Mouse (Mus musculus) heart, adult 18-20 months (tissue): Measurements from ENCODE around the gene Iqce. TPM values are rescaled to one million over a fixed set of nuclear protein-coding genes. Genes with fewer than 3 reads are reported as not detected.

Experiments used
- DNase-seq, 2 experiments: peaks; one replicate each; pipeline ENCODE4 v3.0.0; 2021 to 2022; ENCODE audit warnings: mixed read lengths in 1 of 2
- total RNA-seq, 2 experiments: library from RNA; stranded (reverse); gene quantifications; 2 replicates each; pipeline ENCODE4 v1.2.3; 2021

The Iqce gene
- total RNA-seq, 2 experiments from 2014 or later, result 4.0 to 5.3 TPM

- DNase-seq, result no peak
Measured at GRCm38 (mm10) chr5:140638484-140638883, 63.7 kb downstream of the Iqce start.

DNA sequence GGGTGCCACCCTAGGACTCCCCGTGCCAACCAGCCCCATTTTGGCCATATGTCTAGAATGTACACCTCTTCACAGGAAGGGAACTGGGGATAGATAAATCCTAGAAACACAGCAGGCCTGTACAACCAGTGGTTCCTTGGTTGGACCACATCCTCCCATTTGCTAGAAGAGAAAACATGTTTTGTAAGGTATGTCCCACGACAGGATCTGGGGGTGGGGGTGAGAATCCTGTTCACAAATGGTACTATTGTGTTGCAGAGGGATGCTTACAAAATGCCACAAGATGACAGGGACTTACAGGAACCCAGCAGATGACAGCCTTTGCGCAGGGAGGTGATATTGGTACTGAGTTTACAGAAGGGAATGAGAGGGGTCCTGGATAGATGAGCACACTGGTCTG lies 64.2 kb downstream of the Iqce start:
- no peak for DNase-seq

- DNase-seq, result no peak
Measured at GRCm38 (mm10) chr5:140637058-140637410, 65.1 kb downstream of the Iqce start.

DNA sequence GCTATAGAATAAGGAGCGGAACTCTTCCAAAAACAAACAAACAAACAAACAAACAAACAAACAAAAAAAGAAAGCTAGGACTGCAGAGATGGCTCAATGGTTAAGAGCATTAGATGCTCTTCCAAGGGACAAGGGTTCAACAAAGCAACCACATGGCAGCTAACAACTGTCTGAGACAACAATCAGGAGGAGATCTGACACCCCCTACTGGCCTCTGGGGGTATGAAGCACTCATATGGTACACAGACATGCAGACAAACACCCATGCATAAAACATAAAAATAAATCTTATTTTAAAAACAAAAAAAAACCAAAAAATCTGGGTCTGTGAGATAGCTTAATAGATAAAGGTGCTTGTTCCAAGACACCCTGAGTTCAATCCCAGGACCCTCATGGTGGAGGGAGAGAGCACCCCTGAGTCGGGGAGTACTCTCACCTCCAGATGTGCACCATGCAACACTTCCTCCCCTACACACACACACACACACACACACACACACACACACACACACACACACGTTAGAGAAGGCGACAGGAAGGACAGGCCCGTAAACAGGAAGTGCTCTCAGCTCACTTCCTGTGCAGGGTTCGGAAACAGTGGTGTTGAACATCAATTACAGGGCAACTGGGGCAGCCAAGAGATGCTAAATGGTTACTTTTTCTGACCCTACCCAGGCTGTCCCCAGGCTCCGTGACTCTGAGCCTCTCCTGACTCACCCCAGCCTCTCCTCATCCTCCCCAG lies 65.7 kb downstream of the Iqce start:
- peak in 1 of 2 experiments; percentile 55 for DNase-seq

DNA sequence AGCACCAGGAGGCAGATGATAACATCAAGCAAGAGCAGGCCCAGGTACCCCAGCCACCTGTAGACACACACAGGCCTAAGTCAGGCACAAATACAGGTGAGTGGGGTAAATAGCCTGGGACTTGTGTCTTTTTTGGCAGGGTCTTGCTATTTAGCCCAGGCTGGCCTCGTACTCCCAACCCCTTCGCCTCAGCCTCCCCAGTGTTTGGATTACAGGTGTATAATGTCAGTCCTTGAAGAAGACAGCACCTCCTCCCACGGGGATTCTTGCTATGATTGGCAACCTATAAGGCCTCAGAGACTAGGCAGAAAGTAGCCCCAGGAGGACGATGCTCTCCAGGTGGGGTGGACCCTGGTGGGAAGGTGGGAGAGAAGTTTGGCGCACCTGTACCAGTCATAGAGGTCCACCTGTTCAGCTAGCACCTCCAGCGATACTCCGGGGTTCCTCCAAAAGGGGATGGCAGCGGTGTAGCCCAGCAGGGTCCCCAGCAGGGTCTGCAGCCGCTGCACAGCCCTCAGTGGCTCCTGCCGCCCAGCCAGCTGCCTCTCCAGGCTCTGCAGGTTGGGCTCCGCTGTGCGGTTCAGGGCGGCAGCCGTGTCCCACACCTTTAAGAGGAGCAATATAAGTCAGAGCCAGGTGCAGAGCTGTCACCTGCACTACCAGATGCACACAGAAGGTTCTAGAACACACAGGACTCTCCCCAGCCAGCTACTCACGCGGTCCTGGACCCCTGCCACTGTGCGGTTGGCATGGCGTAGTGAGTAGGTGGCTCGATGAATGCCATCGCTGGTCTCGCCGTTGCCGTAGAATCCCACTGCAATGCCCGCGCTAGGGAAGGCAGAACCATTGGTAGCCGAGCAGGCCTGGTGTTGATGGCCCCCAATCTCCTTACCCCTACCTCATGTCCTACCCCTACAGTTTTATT lies 67.1 kb downstream of the Iqce start:
- no peak for DNase-seq

- no peak for DNase-seq
Measured at GRCm38 (mm10) chr5:140633432-140633831, 68.7 kb downstream of the Iqce start.

DNA sequence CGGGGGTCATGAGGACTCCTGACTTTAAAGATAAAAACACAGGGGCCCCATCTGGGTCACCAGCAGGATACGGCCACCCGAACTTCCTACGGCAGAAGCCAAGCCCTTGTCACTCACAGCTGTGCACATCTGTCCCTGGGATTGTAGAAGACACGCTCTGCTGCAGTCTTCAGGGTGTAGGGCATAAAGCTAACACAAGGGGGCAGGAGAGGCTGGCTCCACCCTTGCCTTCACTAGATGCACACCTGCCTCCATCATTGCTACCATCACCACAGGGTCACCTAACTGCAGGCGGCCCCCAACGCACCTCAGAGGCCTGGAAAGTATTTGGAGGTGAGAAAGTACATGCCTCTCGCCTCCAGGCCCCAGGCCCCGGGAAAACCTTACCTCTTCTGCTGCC lies 73.2 kb downstream of the Iqce start:
- no peak for DNase-seq

DNA sequence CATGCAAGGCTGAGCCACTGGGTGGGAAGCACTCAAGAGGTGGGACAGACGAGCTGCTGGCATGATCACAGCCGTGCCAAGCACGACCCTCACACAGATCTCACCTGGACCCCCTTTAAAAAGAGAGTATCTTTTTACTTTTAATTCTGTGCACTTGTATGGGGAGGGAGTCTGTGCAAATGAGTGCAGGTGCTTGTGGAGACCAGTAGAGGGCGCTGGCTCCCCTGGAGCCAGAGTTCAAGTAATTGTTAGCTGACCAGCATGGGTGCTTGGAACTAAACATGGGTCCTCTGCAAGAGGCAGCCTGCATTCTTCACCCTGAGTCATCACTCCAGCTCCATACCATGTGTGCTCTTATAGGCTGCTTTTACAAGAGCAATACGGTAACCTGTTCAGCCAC lies 74.6 kb downstream of the Iqce start:
- no peak for DNase-seq

DNA sequence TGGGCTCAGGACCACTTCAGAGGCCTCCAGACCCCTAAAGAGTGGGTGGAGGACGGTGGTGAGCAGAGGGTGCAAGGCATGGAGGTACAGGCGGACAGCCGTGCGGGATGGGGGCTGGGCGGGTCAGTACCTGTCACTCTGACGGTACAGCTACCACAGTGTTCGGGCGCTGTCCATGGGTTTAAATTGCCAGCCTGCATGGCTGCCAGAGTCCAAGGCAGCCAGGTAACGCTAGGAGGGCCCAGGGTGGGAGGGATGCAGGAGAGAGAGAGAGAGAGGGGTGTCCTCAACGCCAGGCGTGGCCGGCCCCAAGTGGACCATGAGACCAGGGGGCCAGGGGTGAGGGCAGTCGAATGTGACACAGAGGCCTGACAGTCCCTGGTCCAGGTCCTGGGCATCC lies 77.2 kb downstream of the Iqce start:
- DNase-seq, result no peak

- DNase-seq, result no peak
Measured at GRCm38 (mm10) chr5:140624238-140624637, 77.9 kb downstream of the Iqce start.

GRCm38 (mm10) chr5:140623791-140624190 lies 78.4 kb downstream of the Iqce start:
- DNase-seq, result no peak

DNA sequence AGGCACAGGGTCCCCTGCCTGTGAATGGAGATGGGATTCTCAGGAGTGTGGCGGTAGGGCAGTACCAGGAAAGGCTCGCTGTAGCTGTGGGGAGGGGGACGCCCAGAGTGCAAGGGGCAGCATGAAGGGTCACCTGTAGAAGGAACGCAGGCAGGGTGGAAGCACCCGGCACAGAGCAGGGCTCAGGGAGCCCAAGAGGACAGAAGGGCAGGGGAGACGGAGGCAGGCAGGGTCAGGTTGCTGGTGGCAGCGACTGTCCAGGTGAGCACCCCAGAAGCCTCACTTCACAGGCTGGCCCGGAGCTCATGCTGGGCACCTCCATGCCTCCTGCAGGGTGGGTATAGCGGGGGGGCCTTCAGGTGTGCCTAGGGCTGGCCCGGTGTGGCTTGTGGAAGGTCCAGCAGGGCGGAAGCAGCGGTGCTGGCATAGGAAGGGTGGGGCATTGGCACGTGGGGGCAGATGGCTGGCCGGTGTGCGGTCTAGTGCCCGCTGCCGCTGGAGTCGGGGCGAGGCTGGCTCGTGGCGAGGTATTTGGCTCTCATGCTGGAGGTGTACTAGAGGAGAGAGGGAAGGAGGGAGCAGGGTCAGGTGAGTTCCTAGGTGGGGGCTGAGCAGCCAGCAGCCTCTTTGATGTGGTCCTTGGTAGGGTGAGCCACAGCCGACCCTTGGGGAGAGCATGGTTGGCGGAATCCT lies 79.1 kb downstream of the Iqce start:
- no peak for DNase-seq

GRCm38 (mm10) chr5:140621517-140621916 lies 80.7 kb downstream of the Iqce start:
- DNase-seq, result no peak

GRCm38 (mm10) chr5:140621092-140621491 lies 81.1 kb downstream of the Iqce start:
- no peak for DNase-seq

GRCm38 (mm10) chr5:140619895-140620736 lies 82.1 kb downstream of the Iqce start:
- DNase-seq, result no peak

DNA sequence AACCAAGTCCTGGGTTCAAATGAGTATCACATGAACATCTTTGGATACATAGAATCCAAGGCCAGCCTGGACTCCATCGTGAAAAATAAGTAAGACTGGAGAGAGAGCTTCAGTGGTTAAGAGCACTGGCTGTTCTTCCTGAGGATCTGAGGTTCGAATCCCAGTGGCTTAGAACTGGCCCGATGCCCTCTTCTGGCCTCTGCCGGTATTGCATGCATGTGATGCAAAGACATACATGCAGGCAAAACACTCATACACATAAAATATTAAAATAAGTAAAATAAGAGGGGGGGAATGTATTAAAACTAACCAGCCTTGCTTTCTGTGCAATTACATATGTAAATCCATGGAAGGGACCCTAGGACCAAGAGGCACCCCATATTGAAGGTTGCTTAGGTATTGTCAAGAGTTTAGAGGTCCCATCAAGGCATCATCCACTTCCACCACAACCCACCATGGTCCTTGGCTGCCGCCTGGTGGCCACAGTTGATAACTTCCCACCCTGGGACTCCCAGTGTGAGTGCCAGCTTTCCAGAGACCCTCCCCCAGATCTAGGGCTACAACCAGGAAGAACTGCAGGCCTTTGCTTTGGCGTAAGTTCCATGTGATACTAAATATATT lies 82.9 kb downstream of the Iqce start:
- peak; percentile 76 to 90 for DNase-seq

- DNase-seq, result peak; percentile 51 to 86
Measured at GRCm38 (mm10) chr5:140617714-140618113, 84.5 kb downstream of the Iqce start.

GRCm38 (mm10) chr5:140616691-140617090 lies 85.5 kb downstream of the Iqce start:
- DNase-seq, result no peak

DNA sequence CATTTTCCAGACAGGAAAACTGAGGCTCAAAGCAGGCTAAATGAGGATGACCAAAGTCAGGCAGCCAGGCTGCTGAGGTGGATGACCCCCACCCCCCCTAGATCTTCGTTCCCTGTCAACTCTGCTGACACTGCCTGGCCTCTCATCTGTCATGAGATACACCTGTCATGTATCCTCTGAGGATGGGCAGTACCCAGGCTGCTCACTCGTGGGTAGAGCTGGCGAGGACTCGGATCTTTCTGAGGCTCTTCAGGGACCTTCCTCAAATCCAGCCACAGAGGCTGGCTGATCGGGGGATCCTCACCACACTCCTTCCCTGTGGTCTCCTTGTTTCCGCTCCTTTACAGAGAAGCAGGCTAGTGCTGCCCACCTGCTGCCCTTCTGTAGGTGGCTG lies 86.1 kb downstream of the Iqce start:
- DNase-seq, result no peak

GRCm38 (mm10) chr5:140615321-140616109 lies 86.7 kb downstream of the Iqce start:
- no peak for DNase-seq

DNA sequence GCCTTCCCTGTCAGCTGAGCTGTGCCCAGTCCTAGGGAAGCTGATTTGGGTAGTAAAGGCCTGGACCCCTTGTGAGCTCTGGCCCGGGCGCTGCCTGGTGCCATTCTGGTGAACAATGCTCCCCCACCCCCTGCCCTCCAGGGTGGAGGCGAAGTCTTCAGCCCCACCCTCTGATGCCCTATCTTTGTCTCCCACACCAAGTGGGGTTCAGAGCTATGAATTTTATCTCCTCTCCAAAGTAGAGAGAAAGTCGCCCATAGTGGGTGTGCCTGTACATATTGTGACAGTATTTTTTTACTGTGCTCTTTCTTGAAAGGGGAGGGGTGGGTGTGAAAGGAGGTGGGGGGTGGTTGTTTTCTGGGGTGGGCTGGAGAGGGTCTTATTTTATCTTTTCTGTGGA lies 87.3 kb downstream of the Iqce start:
- DNase-seq, result no peak
